ENCODE assay signal across 8 mouse cellular contexts in the genomic region with DNA sequence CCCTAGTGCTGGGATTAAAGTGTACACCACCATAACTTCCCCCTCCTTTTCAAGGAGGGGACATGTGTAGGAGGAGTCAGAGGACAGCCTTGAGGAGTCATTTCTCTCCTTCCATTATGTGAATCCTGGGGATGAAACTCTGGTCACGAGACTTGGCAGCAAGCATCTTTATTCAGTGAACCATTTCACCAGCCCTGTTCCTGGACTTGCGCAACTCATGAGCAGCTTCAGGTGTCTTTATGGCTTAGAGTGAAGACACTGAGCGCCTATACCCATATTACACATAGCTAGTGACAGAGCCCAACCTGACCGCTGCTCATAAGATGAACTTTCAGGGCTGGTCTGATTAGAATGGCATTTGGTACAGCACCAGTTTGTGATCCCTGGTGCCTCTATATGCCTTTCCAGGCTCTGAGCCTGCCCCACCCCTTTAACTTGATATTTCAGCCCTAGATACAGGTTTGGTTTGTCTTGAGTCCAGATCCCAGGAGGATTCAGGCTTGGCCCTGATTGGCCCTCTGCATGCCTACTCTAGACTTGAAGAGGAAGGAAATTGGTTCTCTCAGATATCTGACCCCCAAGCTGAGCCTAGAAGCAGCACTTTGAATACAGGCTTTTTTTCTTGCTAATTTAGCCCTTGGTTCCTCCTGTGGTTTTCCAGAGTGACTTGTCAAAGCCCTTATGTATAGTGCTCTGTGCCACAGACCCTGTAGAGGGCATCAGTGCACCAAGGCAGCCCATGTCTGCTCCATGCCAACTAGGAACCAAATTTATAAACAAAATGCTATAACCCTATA. TPM values are rescaled to one million over a fixed set of nuclear protein-coding genes. Genes with fewer than 3 reads are reported as not detected.
A peak's percentile ranks its signal among the peaks of the same experiment; 100 is the strongest.
DNase-seq lines count a peak whose midpoint lies in the region; ATAC-seq lines count a peak whose summit lies in the region.

No protein-coding gene starts in this region.

- H3K4me2 ChIP-seq in hindbrain, embryonic 13.5 days, result no peak overlapping the region
- H3K4me2 ChIP-seq in hindbrain, embryonic 11.5 days (replicated peaks; ENCODE audit: low read depth, low read length), result no peak overlapping the region
- H3K4me2 ChIP-seq in kidney, embryonic 15.5 days, result no peak overlapping the region

- intact Hi-C loops in gastrocnemius, postnatal 14 days (cut with DNase I; ENCODE audit: low total_unique reads), result no loop called here
- intact Hi-C loops in gastrocnemius, postnatal 36 days (cut with DNase I), result no loop called here

- peaks cover 19% of the 10 kb centered on the region for H3K4me1 ChIP-seq in hindbrain, embryonic 13.5 days (replicated peaks)
- no peaks in the 10 kb centered on the region for H3K4me1 ChIP-seq in hindbrain, embryonic 11.5 days (replicated peaks; ENCODE audit: control insufficient read depth, insufficient read depth, low read length)
- H3K4me1 ChIP-seq in kidney, embryonic 15.5 days, result peaks cover 61% of the 10 kb centered on the region

- H3K27ac ChIP-seq in hindbrain, embryonic 13.5 days, result peak overlapping the region; percentile 19; the same call in 1 of the 2 replicates
- no peak overlapping the region for H3K27ac ChIP-seq in hindbrain, embryonic 11.5 days (ENCODE audit: low read depth, low read length)
- H3K27ac ChIP-seq in kidney, embryonic 15.5 days, result no peak overlapping the region

- no peaks in the 10 kb centered on the region for H3K9me3 ChIP-seq in hindbrain, embryonic 13.5 days
- no peaks in the 10 kb centered on the region for H3K9me3 ChIP-seq in hindbrain, embryonic 11.5 days (ENCODE audit: control insufficient read depth, low read length)
- no peaks in the 10 kb centered on the region for H3K9me3 ChIP-seq in kidney, embryonic 15.5 days (replicated peaks)

- no peak for ATAC-seq in hindbrain, embryonic 13.5 days (ENCODE audit: low FRiP score)
- no peak for ATAC-seq in hindbrain, embryonic 11.5 days (ENCODE audit: low FRiP score)
- ATAC-seq in kidney, embryonic 15.5 days (replicated peaks; ENCODE audit: low FRiP score), result peak; percentile 36; the same call in 1 of the 2 replicates

- H3K9ac ChIP-seq in hindbrain, embryonic 13.5 days, result no peak overlapping the region
- no peak overlapping the region for H3K9ac ChIP-seq in hindbrain, embryonic 11.5 days (ENCODE audit: low read depth, low read length)
- H3K9ac ChIP-seq in kidney, embryonic 15.5 days, result no peak overlapping the region

- H3K27me3 ChIP-seq in hindbrain, embryonic 13.5 days, result no peaks in the 10 kb centered on the region
- H3K27me3 ChIP-seq in hindbrain, embryonic 11.5 days (ENCODE audit: control insufficient read depth, insufficient read depth, low read length), result no peaks in the 10 kb centered on the region
- H3K27me3 ChIP-seq in kidney, embryonic 15.5 days, result no peaks in the 10 kb centered on the region

- 87% methylated on average over 4 of the region's 4 CpGs for WGBS in hindbrain, embryonic 13.5 days
- WGBS in hindbrain, embryonic 11.5 days, result 89% methylated on average over 4 of the region's 4 CpGs
- WGBS in kidney, embryonic 15.5 days, result 86% methylated on average over 4 of the region's 4 CpGs

- no peak overlapping the region for H3K4me3 ChIP-seq in hindbrain, embryonic 13.5 days
- H3K4me3 ChIP-seq in hindbrain, embryonic 11.5 days (ENCODE audit: low read depth, low read length), result no peak overlapping the region
- no peak overlapping the region for H3K4me3 ChIP-seq in kidney, embryonic 15.5 days (replicated peaks)

- DNase-seq in hindbrain, embryonic 11.5 days (ENCODE audit: low spot score), result no peak
- DNase-seq in 416B (ENCODE audit: low read depth) (peak; percentile 93), MN1 (ENCODE audit: low spot score) (peak; percentile 65)
- no peak for DNase-seq in adrenal gland, adult 8-10 months
- DNase-seq in gastrocnemius, postnatal 14 days, result no peak
- DNase-seq in gastrocnemius, postnatal 36 days, result no peak

- H3K36me3 ChIP-seq in hindbrain, embryonic 13.5 days, result no peaks in the 10 kb centered on the region
- H3K36me3 ChIP-seq in hindbrain, embryonic 11.5 days (ENCODE audit: control insufficient read depth, insufficient read depth, low read length), result no peaks in the 10 kb centered on the region
- peaks cover 5% of the 10 kb centered on the region; the same call in 1 of the 2 replicates for H3K36me3 ChIP-seq in kidney, embryonic 15.5 days

RNA-seq across cellular contexts. Expression of a gene that starts 48.0 kb away (rescaled TPM):
- polyA plus RNA-seq in hindbrain, embryonic 13.5 days (2015; fragmentation: Nextera tagmentation; extraction: Ambion mirVana), result 6.0 and 6.1 TPM in 2 replicates
- polyA plus RNA-seq in hindbrain, embryonic 11.5 days (2014; fragmentation: Nextera tagmentation; extraction: Ambion mirVana), result 6.2 and 6.7 TPM in 2 replicates
- polyA plus RNA-seq in kidney, embryonic 15.5 days (2015; fragmentation: Nextera tagmentation; extraction: Ambion mirVana), result 9.8 and 11.0 TPM in 2 replicates
- total RNA-seq in adrenal gland, adult 8-10 months (2022), result 10 to 100 TPM; 31.6 to 39.9 (median 37.2) TPM
- 10 to 100 TPM; 12.3 to 14.3 TPM for total RNA-seq in gastrocnemius, postnatal 14 days (2021)
- 1 to 10 TPM; 6.1 to 7.1 TPM for total RNA-seq in gastrocnemius, postnatal 36 days (2021)

Comparison
In these comparisons a context has a peak if more than half of its experiments do, and no peak if none do; other contexts are left out.
1. DNase-seq: peak in 416B (single experiment) and MN1 (single experiment); none in hindbrain, embryonic 11.5 days (single experiment), adrenal gland, adult 8-10 months (single experiment), gastrocnemius, postnatal 14 days (single experiment) and gastrocnemius, postnatal 36 days (0 of 2).